Mouse (Mus musculus): Measurements from ENCODE around the gene Cd300lg. TPM values are rescaled to one million over a fixed set of nuclear protein-coding genes. Genes with fewer than 3 reads are reported as not detected.

Gene Cd300lg
- polyA plus RNA-seq, 1 experiment from 2014 or later, result 1.1 TPM

GRCm38 (mm10) chr11:102026694-102027360 is 14.5 kb upstream of the Cd300lg start:
- Histone ChIP-seq H3K4me2 (peak overlapping the region; percentile 94), H3K36me3 (peaks cover 2% of the 10 kb centered on the region; the same call in 1 of the 2 replicates), H3K9me3 (replicated peaks) (no peaks in the 10 kb centered on the region), H3K27ac (peak overlapping the region; percentile 88), H3K27me3 (peaks cover 59% of the 10 kb centered on the region), H3K4me1 (peaks cover 38% of the 10 kb centered on the region), H3K9ac (peak overlapping the region; percentile 53), H3K4me3 (replicated peaks) (peak overlapping the region; percentile 66)
- ATAC-seq (replicated peaks; ENCODE audit: low FRiP score), result peak; percentile 90
- WGBS, result under 1% methylated on average over 65 of the region's 73 CpGs

GRCm38 (mm10) chr11:102027361-102028017 is 13.8 kb upstream of the Cd300lg start:
- peak overlapping the region; percentile 53; the same call in 1 of the 2 replicates for H3K9ac ChIP-seq
- H3K27me3 ChIP-seq, result peaks cover 60% of the 10 kb centered on the region
- WGBS, result 7% methylated on average over 12 of the region's 12 CpGs
- H3K4me3 ChIP-seq (replicated peaks), result peak overlapping the region; percentile 66
- H3K9me3 ChIP-seq (replicated peaks), result no peaks in the 10 kb centered on the region
- peak overlapping the region; percentile 88 for H3K27ac ChIP-seq
- ATAC-seq (replicated peaks; ENCODE audit: low FRiP score), result no peak
- H3K4me1 ChIP-seq, result peaks cover 38% of the 10 kb centered on the region
- H3K4me2 ChIP-seq, result peak overlapping the region; percentile 94
- no peaks in the 10 kb centered on the region for H3K36me3 ChIP-seq

GRCm38 (mm10) chr11:102028087-102028816 is 13.1 kb upstream of the Cd300lg start, which contains the start of gene Mpp3:
Gene Mpp3 (minus strand): TSS chr11:102028461.
- H3K27ac ChIP-seq, result peak within 1 kb of the TSS; percentile 88
- H3K4me3 ChIP-seq (replicated peaks), result peak within 1 kb of the TSS; percentile 66
- WGBS, result 70% methylated on average over 6 of the region's 6 CpGs
- no peaks in the 10 kb centered on the region for H3K36me3 ChIP-seq
- H3K9me3 ChIP-seq (replicated peaks), result no peaks in the 10 kb centered on the region
- peaks cover 38% of the 10 kb centered on the region for H3K4me1 ChIP-seq
- peaks cover 56% of the 10 kb centered on the region for H3K27me3 ChIP-seq
- 0 out of 2 replicates have a peak within 1 kb of the TSS, but pooled peaks have one; percentile 53 for H3K9ac ChIP-seq
- H3K4me2 ChIP-seq, result peak within 1 kb of the TSS; percentile 94
- ATAC-seq (replicated peaks; ENCODE audit: low FRiP score), result no peak

- H3K27me3 ChIP-seq, result peaks cover 46% of the 10 kb centered on the region
- no peak overlapping the region for H3K27ac ChIP-seq
- H3K4me1 ChIP-seq, result peaks cover 36% of the 10 kb centered on the region
- ATAC-seq (replicated peaks; ENCODE audit: low FRiP score), result no peak
- no peak overlapping the region for H3K4me2 ChIP-seq
- no peaks in the 10 kb centered on the region for H3K36me3 ChIP-seq
- H3K9me3 ChIP-seq (replicated peaks), result no peaks in the 10 kb centered on the region
- H3K4me3 ChIP-seq (replicated peaks), result no peak overlapping the region
- H3K9ac ChIP-seq, result no peak overlapping the region
- WGBS, result 80% methylated on average over 4 of the region's 4 CpGs
These were observed 12.0 kb upstream of the Cd300lg start for GRCm38 (mm10) chr11:102029304-102029703.

GRCm38 (mm10) chr11:102029966-102030365 is 11.3 kb upstream of the Cd300lg start:
- no peaks in the 10 kb centered on the region for H3K9me3 ChIP-seq (replicated peaks)
- H3K27ac ChIP-seq, result no peak overlapping the region
- WGBS, result 37% methylated on average over 7 of the region's 7 CpGs
- no peaks in the 10 kb centered on the region for H3K36me3 ChIP-seq
- H3K4me2 ChIP-seq, result no peak overlapping the region
- H3K4me1 ChIP-seq, result peaks cover 37% of the 10 kb centered on the region
- ATAC-seq (replicated peaks; ENCODE audit: low FRiP score), result no peak
- H3K27me3 ChIP-seq, result peaks cover 41% of the 10 kb centered on the region
- no peak overlapping the region for H3K4me3 ChIP-seq (replicated peaks)
- no peak overlapping the region for H3K9ac ChIP-seq

- no peak overlapping the region for H3K9ac ChIP-seq
- peaks cover 29% of the 10 kb centered on the region for H3K27me3 ChIP-seq
- no peak overlapping the region for H3K4me3 ChIP-seq (replicated peaks)
- ATAC-seq (replicated peaks; ENCODE audit: low FRiP score), result no peak
- no peak overlapping the region for H3K27ac ChIP-seq
- 87% methylated on average over 7 of the region's 7 CpGs for WGBS
- H3K4me1 ChIP-seq, result peaks cover 26% of the 10 kb centered on the region
- H3K4me2 ChIP-seq, result no peak overlapping the region
- H3K36me3 ChIP-seq, result no peaks in the 10 kb centered on the region
- no peaks in the 10 kb centered on the region for H3K9me3 ChIP-seq (replicated peaks)
These were observed 10.2 kb upstream of the Cd300lg start for GRCm38 (mm10) chr11:102031149-102031548.

GRCm38 (mm10) chr11:102033055-102033591 is 8.2 kb upstream of the Cd300lg start:
- Histone ChIP-seq H3K36me3 (no peaks in the 10 kb centered on the region), H3K27me3 (peaks cover 26% of the 10 kb centered on the region), H3K4me3 (replicated peaks) (no peak overlapping the region), H3K27ac (no peak overlapping the region), H3K4me2 (no peak overlapping the region), H3K9me3 (replicated peaks) (no peaks in the 10 kb centered on the region), H3K4me1 (peaks cover 11% of the 10 kb centered on the region), H3K9ac (no peak overlapping the region)
- ATAC-seq (replicated peaks; ENCODE audit: low FRiP score), result no peak
- WGBS, result 94% methylated on average over 12 of the region's 12 CpGs

GRCm38 (mm10) chr11:102034887-102035286 is 6.4 kb upstream of the Cd300lg start:
- 74% methylated on average over 8 of the region's 8 CpGs for WGBS
- no peak for ATAC-seq (replicated peaks; ENCODE audit: low FRiP score)
- Histone ChIP-seq H3K9ac (no peak overlapping the region), H3K4me2 (no peak overlapping the region), H3K4me3 (replicated peaks) (no peak overlapping the region), H3K9me3 (replicated peaks) (no peaks in the 10 kb centered on the region), H3K27ac (no peak overlapping the region), H3K27me3 (peaks cover 14% of the 10 kb centered on the region), H3K36me3 (no peaks in the 10 kb centered on the region), H3K4me1 (peaks cover 16% of the 10 kb centered on the region)

- Histone ChIP-seq H3K36me3 (no peaks in the 10 kb centered on the region), H3K27me3 (peaks cover 9% of the 10 kb centered on the region; the same call in 1 of the 2 replicates), H3K9me3 (replicated peaks) (no peaks in the 10 kb centered on the region), H3K9ac (no peak overlapping the region), H3K27ac (no peak overlapping the region), H3K4me1 (peaks cover 14% of the 10 kb centered on the region), H3K4me3 (replicated peaks) (no peak overlapping the region), H3K4me2 (no peak overlapping the region)
- no peak for ATAC-seq (replicated peaks; ENCODE audit: low FRiP score)
- 82% methylated on average over 5 of the region's 5 CpGs for WGBS
These were observed 5.8 kb upstream of the Cd300lg start for GRCm38 (mm10) chr11:102035456-102035960.

GRCm38 (mm10) chr11:102036336-102036735 is 5.0 kb upstream of the Cd300lg start:
- no peak for ATAC-seq (replicated peaks; ENCODE audit: low FRiP score)
- H3K4me2 ChIP-seq, result no peak overlapping the region
- H3K4me1 ChIP-seq, result peaks cover 14% of the 10 kb centered on the region
- H3K9me3 ChIP-seq (replicated peaks), result no peaks in the 10 kb centered on the region
- no peak overlapping the region for H3K27ac ChIP-seq
- 80% methylated on average over 7 of the region's 7 CpGs for WGBS
- H3K4me3 ChIP-seq (replicated peaks), result no peak overlapping the region
- 0 out of 2 replicates have a peak, but pooled peaks cover 4% of the 10 kb centered on the region for H3K27me3 ChIP-seq
- H3K9ac ChIP-seq, result no peak overlapping the region
- H3K36me3 ChIP-seq, result no peaks in the 10 kb centered on the region

GRCm38 (mm10) chr11:102037789-102038188 is 3.5 kb upstream of the Cd300lg start:
- no peak overlapping the region for H3K27ac ChIP-seq

More at GRCm38 (mm10) chr11:102037789-102038188, 3.5 kb upstream of the Cd300lg start:
- WGBS, result 75% methylated on average over 6 of the region's 6 CpGs
- H3K36me3 ChIP-seq, result no peaks in the 10 kb centered on the region
- H3K4me1 ChIP-seq, result peaks cover 14% of the 10 kb centered on the region
- no peaks in the 10 kb centered on the region for H3K9me3 ChIP-seq (replicated peaks)
- H3K4me2 ChIP-seq, result no peak overlapping the region
- H3K27me3 ChIP-seq, result no peaks in the 10 kb centered on the region
- ATAC-seq (replicated peaks; ENCODE audit: low FRiP score), result no peak
- no peak overlapping the region for H3K4me3 ChIP-seq (replicated peaks)
- H3K9ac ChIP-seq, result no peak overlapping the region

All from kidney, embryonic 15.5 days (tissue).